Mouse (Mus musculus): ENCODE results near the gene Arid2. TPM values are rescaled to one million over a fixed set of nuclear protein-coding genes. Genes with fewer than 3 reads are reported as not detected.

The Arid2 gene
- polyA plus RNA-seq, 1 experiment from 2014 or later: 7.3 TPM

- DNase-seq (ENCODE audit: low spot score): peak; percentile 61
- Histone ChIP-seq H3K4me3 (ENCODE audit: low read depth, low read length) (no peak overlapping the region), H3K36me3 (ENCODE audit: control insufficient read depth, insufficient read depth, low read length) (0 out of 2 replicates have a peak, but pooled peaks cover under 1% of the 10 kb centered on the region), H3K4me2 (replicated peaks; ENCODE audit: low read depth) (no peak overlapping the region), H3K27ac (replicated peaks) (peak overlapping the region; percentile 40; the same call in 1 of the 2 replicates), H3K9ac (ENCODE audit: low read length) (no peak overlapping the region), H3K9me3 (ENCODE audit: control insufficient read depth, low read length) (no peaks in the 10 kb centered on the region), H3K4me1 (replicated peaks; ENCODE audit: control insufficient read depth, insufficient read depth) (no peaks in the 10 kb centered on the region; the same call in 1 of the 2 replicates), H3K27me3 (ENCODE audit: control insufficient read depth, insufficient read depth, low read length) (no peaks in the 10 kb centered on the region)
- no peak for ATAC-seq (ENCODE audit: low FRiP score, low TSS enrichment)
- no peak for TF ChIP-seq CTCF (IDR thresholded peaks at IDR 0.05; ENCODE audit: low read depth)
- no peak for TF ChIP-seq EP300 (optimal IDR thresholded peaks at IDR 0.05)
- 48% methylated on average over 11 of the region's 11 CpGs for WGBS
Measured at GRCm38 (mm10) chr15:96272356-96272755, 15.0 kb upstream of the Arid2 start.

GRCm38 (mm10) chr15:96274341-96274740 lies 13.0 kb upstream of the Arid2 start:
- Histone ChIP-seq H3K9me3 (ENCODE audit: control insufficient read depth, low read length) (no peaks in the 10 kb centered on the region), H3K4me3 (ENCODE audit: low read depth, low read length) (no peak overlapping the region), H3K9ac (ENCODE audit: low read length) (no peak overlapping the region), H3K27me3 (ENCODE audit: control insufficient read depth, insufficient read depth, low read length) (no peaks in the 10 kb centered on the region), H3K4me1 (replicated peaks; ENCODE audit: control insufficient read depth, insufficient read depth) (peaks cover 3% of the 10 kb centered on the region; the same call in 1 of the 2 replicates), H3K4me2 (replicated peaks; ENCODE audit: low read depth) (no peak overlapping the region), H3K27ac (replicated peaks) (no peak overlapping the region), H3K36me3 (ENCODE audit: control insufficient read depth, insufficient read depth, low read length) (peaks cover 2% of the 10 kb centered on the region; the same call in 1 of the 2 replicates)
- TF ChIP-seq CTCF (IDR thresholded peaks at IDR 0.05; ENCODE audit: low read depth) (no peak), EP300 (optimal IDR thresholded peaks at IDR 0.05) (no peak)
- ATAC-seq (ENCODE audit: low FRiP score, low TSS enrichment) (no peak), DNase-seq (ENCODE audit: low spot score) (no peak)
- WGBS: 81% methylated on average over 2 of the region's 2 CpGs

GRCm38 (mm10) chr15:96275198-96275597 lies 12.1 kb upstream of the Arid2 start:
- no peaks in the 10 kb centered on the region for H3K27me3 ChIP-seq (ENCODE audit: control insufficient read depth, insufficient read depth, low read length)
- no peak overlapping the region for H3K27ac ChIP-seq (replicated peaks)
- peaks cover 3% of the 10 kb centered on the region; the same call in 1 of the 2 replicates for H3K4me1 ChIP-seq (replicated peaks; ENCODE audit: control insufficient read depth, insufficient read depth)
- DNase-seq (ENCODE audit: low spot score) (no peak), ATAC-seq (ENCODE audit: low FRiP score, low TSS enrichment) (no peak)
- H3K4me2 ChIP-seq (replicated peaks; ENCODE audit: low read depth): no peak overlapping the region
- H3K9me3 ChIP-seq (ENCODE audit: control insufficient read depth, low read length): no peaks in the 10 kb centered on the region
- TF ChIP-seq EP300 (optimal IDR thresholded peaks at IDR 0.05) (no peak), CTCF (IDR thresholded peaks at IDR 0.05; ENCODE audit: low read depth) (no peak)
- H3K9ac ChIP-seq (ENCODE audit: low read length): no peak overlapping the region
- WGBS: 91% methylated on average over 2 of the region's 2 CpGs
- no peak overlapping the region for H3K4me3 ChIP-seq (ENCODE audit: low read depth, low read length)
- peaks cover 2% of the 10 kb centered on the region; the same call in 1 of the 2 replicates for H3K36me3 ChIP-seq (ENCODE audit: control insufficient read depth, insufficient read depth, low read length)

GRCm38 (mm10) chr15:96275810-96276493 lies 11.4 kb upstream of the Arid2 start:
- 87% methylated on average over 9 of the region's 9 CpGs for WGBS
- Histone ChIP-seq H3K9me3 (ENCODE audit: control insufficient read depth, low read length) (no peaks in the 10 kb centered on the region), H3K27me3 (ENCODE audit: control insufficient read depth, insufficient read depth, low read length) (no peaks in the 10 kb centered on the region)

GRCm38 (mm10) chr15:96277061-96277460 lies 10.3 kb upstream of the Arid2 start:
- H3K27me3 ChIP-seq (ENCODE audit: control insufficient read depth, insufficient read depth, low read length): no peaks in the 10 kb centered on the region
- no peak overlapping the region for H3K9ac ChIP-seq (ENCODE audit: low read length)
- DNase-seq (ENCODE audit: low spot score) (no peak), ATAC-seq (ENCODE audit: low FRiP score, low TSS enrichment) (no peak)
- 73% methylated on average over 4 of the region's 4 CpGs for WGBS
- H3K4me2 ChIP-seq (replicated peaks; ENCODE audit: low read depth): no peak overlapping the region
- H3K27ac ChIP-seq (replicated peaks): 0 out of 2 replicates have a peak overlapping the region, but pooled peaks have one; percentile 30
- peaks cover 2% of the 10 kb centered on the region; the same call in 1 of the 2 replicates for H3K36me3 ChIP-seq (ENCODE audit: control insufficient read depth, insufficient read depth, low read length)
- H3K4me1 ChIP-seq (replicated peaks; ENCODE audit: control insufficient read depth, insufficient read depth): peaks cover 3% of the 10 kb centered on the region; the same call in 1 of the 2 replicates
- H3K9me3 ChIP-seq (ENCODE audit: control insufficient read depth, low read length): no peaks in the 10 kb centered on the region
- TF ChIP-seq EP300 (optimal IDR thresholded peaks at IDR 0.05): no peak
- TF ChIP-seq CTCF (IDR thresholded peaks at IDR 0.05; ENCODE audit: low read depth): no peak
- H3K4me3 ChIP-seq (ENCODE audit: low read depth, low read length): no peak overlapping the region

More at GRCm38 (mm10) chr15:96275810-96276493, 11.4 kb upstream of the Arid2 start:
- Histone ChIP-seq H3K27ac (replicated peaks) (no peak overlapping the region), H3K4me3 (ENCODE audit: low read depth, low read length) (no peak overlapping the region), H3K36me3 (ENCODE audit: control insufficient read depth, insufficient read depth, low read length) (peaks cover 2% of the 10 kb centered on the region; the same call in 1 of the 2 replicates), H3K9ac (ENCODE audit: low read length) (no peak overlapping the region), H3K4me2 (replicated peaks; ENCODE audit: low read depth) (no peak overlapping the region), H3K4me1 (replicated peaks; ENCODE audit: control insufficient read depth, insufficient read depth) (peaks cover 3% of the 10 kb centered on the region; the same call in 1 of the 2 replicates)
- DNase-seq (ENCODE audit: low spot score) (no peak), ATAC-seq (ENCODE audit: low FRiP score, low TSS enrichment) (no peak)
- TF ChIP-seq CTCF (IDR thresholded peaks at IDR 0.05; ENCODE audit: low read depth) (no peak), EP300 (optimal IDR thresholded peaks at IDR 0.05) (no peak)

GRCm38 (mm10) chr15:96281236-96281635 lies 6.1 kb upstream of the Arid2 start:
- H3K36me3 ChIP-seq (ENCODE audit: control insufficient read depth, insufficient read depth, low read length): peaks cover 2% of the 10 kb centered on the region; the same call in 1 of the 2 replicates
- H3K9ac ChIP-seq (ENCODE audit: low read length): no peak overlapping the region
- DNase-seq (ENCODE audit: low spot score): peak; percentile 21
- H3K4me2 ChIP-seq (replicated peaks; ENCODE audit: low read depth): no peak overlapping the region
- WGBS: 81% methylated on average over 5 of the region's 5 CpGs
- H3K4me1 ChIP-seq (replicated peaks; ENCODE audit: control insufficient read depth, insufficient read depth): 0 out of 2 replicates have a peak, but pooled peaks cover 3% of the 10 kb centered on the region
- H3K27me3 ChIP-seq (ENCODE audit: control insufficient read depth, insufficient read depth, low read length): no peaks in the 10 kb centered on the region
- no peak overlapping the region for H3K27ac ChIP-seq (replicated peaks)
- no peak for ATAC-seq (ENCODE audit: low FRiP score, low TSS enrichment)
- no peak overlapping the region for H3K4me3 ChIP-seq (ENCODE audit: low read depth, low read length)
- no peak for TF ChIP-seq EP300 (optimal IDR thresholded peaks at IDR 0.05)
- no peak for TF ChIP-seq CTCF (IDR thresholded peaks at IDR 0.05; ENCODE audit: low read depth)
- H3K9me3 ChIP-seq (ENCODE audit: control insufficient read depth, low read length): no peaks in the 10 kb centered on the region

Data from stomach, postnatal 0 days (tissue).